Mouse (Mus musculus) heart, embryonic 11.5 days (tissue): ENCODE measurements around the gene Tyw5. TPM values are rescaled to one million over a fixed set of nuclear protein-coding genes. Genes with fewer than 3 reads are reported as not detected.

Source experiments
- ATAC-seq: fragments of 200-750 bp; cut with Nextera tagmentation; replicated peaks from 2 replicates; pipeline ENCODE4 v1.8.0; 2017; ENCODE audit warnings: moderate library complexity; ENCODE audit not compliant: insufficient number of reproducible peaks, low FRiP score, low TSS enrichment
- H3K27ac ChIP-seq: fragments of 300-500 bp; sonication (generic); 2 replicates; pipeline ENCODE4 v1.5.1; 2014; ENCODE audit warnings: mild to moderate bottlenecking, low read depth, low read length
- H3K27me3 ChIP-seq: fragments of 300-500 bp; sonication (generic); 2 replicates; pipeline ENCODE4 v1.6.1; 2014; ENCODE audit warnings: mild to moderate bottlenecking, low read length, mixed read lengths; ENCODE audit not compliant: control insufficient read depth, insufficient read depth
- H3K36me3 ChIP-seq: fragments of 300-500 bp; sonication (generic); 2 replicates; pipeline ENCODE4 v1.6.1; 2014; ENCODE audit warnings: mild to moderate bottlenecking, low read length, moderate library complexity, mixed read lengths; ENCODE audit not compliant: control insufficient read depth, insufficient read depth
- H3K4me1 ChIP-seq: fragments of 300-500 bp; sonication (generic); 2 replicates; pipeline ENCODE4 v1.6.1; 2014; ENCODE audit warnings: low read length; ENCODE audit not compliant: control insufficient read depth, insufficient read depth
- H3K4me2 ChIP-seq: fragments of 300-500 bp; sonication (generic); 2 replicates; pipeline ENCODE4 v1.6.1; 2014; ENCODE audit warnings: mild to moderate bottlenecking, moderate library complexity
- H3K4me3 ChIP-seq: fragments of 300-500 bp; sonication (generic); 2 replicates; pipeline ENCODE4 v1.5.1; 2014; ENCODE audit warnings: low read depth, low read length
- H3K9ac ChIP-seq: fragments of 300-500 bp; sonication (generic); 2 replicates; pipeline ENCODE4 v1.6.1; 2014; ENCODE audit warnings: mild to moderate bottlenecking, low read depth, low read length, moderate library complexity
- H3K9me3 ChIP-seq: fragments of 300-500 bp; sonication (generic); replicated peaks from 2 replicates; pipeline ENCODE4 v1.6.1; 2016; ENCODE audit warnings: low read length; ENCODE audit not compliant: control insufficient read depth
- WGBS: fragments of 180-500 bp; shearing (Covaris S2); extraction: QIAGEN DNeasy Blood & Tissue Kit; methylation state at CpG from one replicate; pipeline ENCODE4 v1.1.7; 2014; ENCODE audit not compliant: insufficient replicate concordance; 5-methylcytosine and 5-hydroxymethylcytosine counted together
- polyA plus RNA-seq: library from polyadenylated mRNA; unstranded; fragments of >200 nt; fragmentation: Nextera tagmentation; extraction: Ambion mirVana; gene quantifications from 2 replicates; pipeline ENCODE4 v1.2.1, GENCODE M21; 2014

Tyw5 gene
- polyA plus RNA-seq, 1 experiment from 2014 or later: 25.8 TPM

GRCm38 (mm10) chr1:57429786-57430483 is 23.0 kb upstream of the Tyw5 start:
- Histone ChIP-seq H3K9ac (no peak overlapping the region), H3K4me1 (no peaks in the 10 kb centered on the region), H3K9me3 (no peaks in the 10 kb centered on the region), H3K36me3 (no peaks in the 10 kb centered on the region), H3K4me2 (peak overlapping the region; percentile 45), H3K27ac (no peak overlapping the region), H3K4me3 (no peak overlapping the region), H3K27me3 (no peaks in the 10 kb centered on the region)
- ATAC-seq: no peak
- WGBS: 27% methylated on average over 12 of the region's 12 CpGs

- H3K4me2 ChIP-seq: peak overlapping the region; percentile 1; the same call in 1 of the 2 replicates
- no peaks in the 10 kb centered on the region for H3K27me3 ChIP-seq
- H3K27ac ChIP-seq: no peak overlapping the region
- H3K4me1 ChIP-seq: no peaks in the 10 kb centered on the region
- no peak for ATAC-seq
- 54% methylated on average over 16 of the region's 16 CpGs for WGBS
- H3K4me3 ChIP-seq: no peak overlapping the region
- H3K36me3 ChIP-seq: no peaks in the 10 kb centered on the region
- H3K9ac ChIP-seq: no peak overlapping the region
- no peaks in the 10 kb centered on the region for H3K9me3 ChIP-seq
Observed at GRCm38 (mm10) chr1:57428368-57429308, 21.7 kb upstream of the Tyw5 start.

- H3K4me1 ChIP-seq: no peaks in the 10 kb centered on the region
- no peaks in the 10 kb centered on the region for H3K9me3 ChIP-seq
- no peak overlapping the region for H3K9ac ChIP-seq
- 6% methylated on average over 1 of the region's 1 CpGs for WGBS
- no peak overlapping the region for H3K27ac ChIP-seq
- H3K27me3 ChIP-seq: no peaks in the 10 kb centered on the region
- no peak overlapping the region for H3K4me2 ChIP-seq
- no peak overlapping the region for H3K4me3 ChIP-seq
- ATAC-seq: no peak
- no peaks in the 10 kb centered on the region for H3K36me3 ChIP-seq
Observed at GRCm38 (mm10) chr1:57423696-57424095, 16.8 kb upstream of the Tyw5 start.

DNA sequence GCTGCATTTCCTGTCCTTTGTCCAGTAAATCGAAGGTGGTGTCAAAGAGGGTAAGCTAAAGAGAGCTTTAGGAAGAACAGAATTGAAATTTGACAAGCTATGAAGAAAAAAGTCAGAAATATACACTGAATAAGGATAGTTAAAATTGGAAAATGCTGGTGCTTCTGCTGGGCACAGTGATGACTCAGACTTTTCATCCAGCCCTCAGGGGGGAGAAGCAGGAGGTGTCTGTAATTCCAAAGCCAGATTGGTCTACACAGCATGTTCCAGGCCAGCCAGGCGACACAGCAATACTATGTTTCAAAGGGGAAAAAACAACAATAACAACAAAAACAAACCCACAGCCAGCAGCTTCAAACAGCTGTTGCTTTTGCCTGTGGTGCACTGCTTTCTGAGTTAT is 6.5 kb upstream of the Tyw5 start:
- peaks cover 21% of the 10 kb centered on the region for H3K36me3 ChIP-seq
- H3K9me3 ChIP-seq: no peaks in the 10 kb centered on the region
- H3K27ac ChIP-seq: no peak overlapping the region
- H3K4me3 ChIP-seq: no peak overlapping the region
- H3K4me2 ChIP-seq: no peak overlapping the region
- peaks cover under 1% of the 10 kb centered on the region for H3K4me1 ChIP-seq
- H3K27me3 ChIP-seq: no peaks in the 10 kb centered on the region
- no peak overlapping the region for H3K9ac ChIP-seq
- 92% methylated on average over 2 of the region's 2 CpGs for WGBS
- no peak for ATAC-seq

DNA sequence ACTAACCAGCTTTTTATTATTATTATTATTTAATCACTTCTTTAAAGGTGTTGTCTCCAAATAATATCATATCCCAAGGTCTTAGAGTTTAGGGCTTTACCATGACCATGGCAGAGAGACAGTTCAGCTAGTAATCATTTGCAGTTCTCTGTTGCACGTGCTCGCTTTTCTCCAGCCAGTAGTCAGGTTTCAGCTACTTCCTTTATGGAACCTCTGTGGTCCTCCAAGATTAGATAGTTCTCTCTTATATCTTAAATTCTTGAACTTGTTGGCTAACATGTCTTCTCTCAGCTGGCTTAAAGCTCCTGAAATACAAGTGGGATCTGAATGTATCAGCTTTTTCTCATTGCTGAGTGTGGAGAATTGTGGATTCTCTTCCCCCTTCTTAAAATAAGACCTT is 2.1 kb upstream of the Tyw5 start:
- no peak overlapping the region for H3K4me2 ChIP-seq
- 77% methylated on average over 2 of the region's 2 CpGs for WGBS
- no peak for ATAC-seq
- no peak overlapping the region for H3K9ac ChIP-seq
- peaks cover 14% of the 10 kb centered on the region for H3K4me1 ChIP-seq
- no peaks in the 10 kb centered on the region for H3K27me3 ChIP-seq
- no peak overlapping the region for H3K4me3 ChIP-seq
- H3K9me3 ChIP-seq: no peaks in the 10 kb centered on the region
- no peak overlapping the region for H3K27ac ChIP-seq
- peaks cover 9% of the 10 kb centered on the region; the same call in 1 of the 2 replicates for H3K36me3 ChIP-seq

DNA sequence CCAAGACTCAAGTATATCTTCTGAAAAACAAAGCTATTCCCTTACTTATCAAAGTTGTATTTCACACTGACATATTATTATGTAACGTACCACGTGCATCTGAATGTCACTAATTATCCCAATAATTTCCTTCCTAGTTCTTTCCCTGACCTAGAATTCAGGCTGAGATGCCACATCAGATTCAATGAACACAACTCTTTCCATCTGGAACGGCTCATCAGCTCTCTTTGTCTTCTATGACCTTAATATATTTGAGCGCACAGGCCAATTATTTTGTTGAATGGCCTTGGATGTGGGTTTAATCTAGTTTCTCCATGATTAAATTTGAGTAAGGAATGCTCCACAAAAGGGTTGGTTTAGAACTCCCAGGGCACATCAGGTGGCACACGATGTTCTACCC is 4.8 kb downstream of the Tyw5 start:
- H3K36me3 ChIP-seq: 0 out of 2 replicates have a peak, but pooled peaks cover 2% of the 10 kb centered on the region
- H3K27me3 ChIP-seq: no peaks in the 10 kb centered on the region
- no peak for ATAC-seq
- H3K9me3 ChIP-seq: no peaks in the 10 kb centered on the region
- no peak overlapping the region for H3K9ac ChIP-seq
- peaks cover 4% of the 10 kb centered on the region; the same call in 1 of the 2 replicates for H3K4me1 ChIP-seq
- 90% methylated on average over 5 of the region's 5 CpGs for WGBS
- no peak overlapping the region for H3K27ac ChIP-seq
- no peak overlapping the region for H3K4me2 ChIP-seq
- H3K4me3 ChIP-seq: no peak overlapping the region

DNA sequence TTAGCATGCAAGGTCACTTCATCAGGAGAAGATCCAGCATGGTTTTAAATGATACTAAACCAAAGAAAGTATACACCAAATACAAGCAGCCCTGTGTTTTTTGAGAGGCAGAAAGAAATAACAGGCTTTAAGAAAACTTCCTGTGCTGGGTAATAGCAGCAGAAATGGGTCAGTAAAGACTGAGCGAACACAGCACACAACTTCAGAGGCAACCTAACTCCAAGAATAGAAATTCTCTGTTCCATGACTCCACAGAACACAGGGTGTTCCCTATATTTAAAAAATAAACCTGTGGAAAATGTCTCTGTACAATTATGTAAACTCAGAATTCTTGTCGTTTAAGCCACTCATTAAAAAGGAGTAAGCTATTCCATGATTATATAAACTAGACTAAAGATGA is 6.0 kb downstream of the Tyw5 start:
- peaks cover 4% of the 10 kb centered on the region; the same call in 1 of the 2 replicates for H3K4me1 ChIP-seq
- H3K27me3 ChIP-seq: no peaks in the 10 kb centered on the region
- H3K9ac ChIP-seq: no peak overlapping the region
- no peak overlapping the region for H3K4me3 ChIP-seq
- H3K27ac ChIP-seq: no peak overlapping the region
- H3K9me3 ChIP-seq: no peaks in the 10 kb centered on the region
- WGBS: 87% methylated on average over 2 of the region's 2 CpGs
- ATAC-seq: no peak
- H3K36me3 ChIP-seq: 0 out of 2 replicates have a peak, but pooled peaks cover 8% of the 10 kb centered on the region
- no peak overlapping the region for H3K4me2 ChIP-seq

GRCm38 (mm10) chr1:57400321-57400720 is 6.6 kb downstream of the Tyw5 start:
- Histone ChIP-seq H3K36me3 (0 out of 2 replicates have a peak, but pooled peaks cover 8% of the 10 kb centered on the region), H3K9me3 (no peaks in the 10 kb centered on the region), H3K9ac (no peak overlapping the region), H3K27me3 (no peaks in the 10 kb centered on the region), H3K4me3 (no peak overlapping the region), H3K4me1 (no peaks in the 10 kb centered on the region; the same call in 1 of the 2 replicates), H3K27ac (no peak overlapping the region), H3K4me2 (no peak overlapping the region)
- ATAC-seq: no peak
- WGBS: 85% methylated on average over 2 of the region's 2 CpGs
